Mouse (Mus musculus): ENCODE measurements around the gene Adamts7. TPM values are rescaled to one million over a fixed set of nuclear protein-coding genes. Genes with fewer than 3 reads are reported as not detected.

The Adamts7 gene
- polyA plus RNA-seq, 1 experiment = 7.2 TPM

DNA sequence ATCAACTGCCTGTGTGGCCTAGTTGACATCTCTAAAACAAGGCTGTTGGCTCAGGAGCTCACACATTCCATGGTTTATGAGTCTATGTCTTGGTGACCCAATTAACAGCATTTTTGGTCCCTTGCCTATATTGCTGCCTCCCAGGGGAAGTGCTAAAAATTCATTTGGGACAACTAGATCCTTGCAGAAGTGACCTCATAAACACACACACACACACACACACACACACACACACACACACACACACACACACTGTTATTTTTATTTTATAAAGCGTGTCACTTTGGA is 26.2 kb upstream of the Adamts7 start:
- TF ChIP-seq CTCF (IDR thresholded peaks at IDR 0.05; ENCODE audit: insufficient read depth, low read length) = no peak
- no peak for TF ChIP-seq POLR2A (IDR thresholded peaks at IDR 0.05; ENCODE audit: borderline replicate concordance, extremely low read depth, low read depth, low read length)
- Histone ChIP-seq H3K4me3 (replicated peaks; ENCODE audit: extremely low read depth, low read depth, low read length) (no peak overlapping the region), H3K4me1 (ENCODE audit: control insufficient read depth, insufficient read depth, low read length) (0 out of 2 replicates have a peak, but pooled peaks cover 2% of the 10 kb centered on the region)
- no peak for DNase-seq
- 95% methylated on average over 1 of the region's 1 CpGs for WGBS

GRCm38 (mm10) chr9:90145788-90146187 is 17.1 kb upstream of the Adamts7 start:
- H3K4me3 ChIP-seq (replicated peaks; ENCODE audit: extremely low read depth, low read depth, low read length) = no peak overlapping the region
- TF ChIP-seq POLR2A (IDR thresholded peaks at IDR 0.05; ENCODE audit: borderline replicate concordance, extremely low read depth, low read depth, low read length) (no peak), CTCF (IDR thresholded peaks at IDR 0.05; ENCODE audit: insufficient read depth, low read length) (no peak)
- 36% methylated on average over 2 of the region's 2 CpGs for WGBS
- H3K4me1 ChIP-seq (ENCODE audit: control insufficient read depth, insufficient read depth, low read length) = no peaks in the 10 kb centered on the region; the same call in 1 of the 2 replicates
- DNase-seq = no peak

GRCm38 (mm10) chr9:90146869-90147268 is 16.0 kb upstream of the Adamts7 start:
- no peak for DNase-seq
- no peak overlapping the region for H3K4me3 ChIP-seq (replicated peaks; ENCODE audit: extremely low read depth, low read depth, low read length)
- 64% methylated on average over 5 of the region's 5 CpGs for WGBS
- H3K4me1 ChIP-seq (ENCODE audit: control insufficient read depth, insufficient read depth, low read length) = no peaks in the 10 kb centered on the region; the same call in 1 of the 2 replicates
- TF ChIP-seq POLR2A (IDR thresholded peaks at IDR 0.05; ENCODE audit: borderline replicate concordance, extremely low read depth, low read depth, low read length) = no peak
- no peak for TF ChIP-seq CTCF (IDR thresholded peaks at IDR 0.05; ENCODE audit: insufficient read depth, low read length)

DNA sequence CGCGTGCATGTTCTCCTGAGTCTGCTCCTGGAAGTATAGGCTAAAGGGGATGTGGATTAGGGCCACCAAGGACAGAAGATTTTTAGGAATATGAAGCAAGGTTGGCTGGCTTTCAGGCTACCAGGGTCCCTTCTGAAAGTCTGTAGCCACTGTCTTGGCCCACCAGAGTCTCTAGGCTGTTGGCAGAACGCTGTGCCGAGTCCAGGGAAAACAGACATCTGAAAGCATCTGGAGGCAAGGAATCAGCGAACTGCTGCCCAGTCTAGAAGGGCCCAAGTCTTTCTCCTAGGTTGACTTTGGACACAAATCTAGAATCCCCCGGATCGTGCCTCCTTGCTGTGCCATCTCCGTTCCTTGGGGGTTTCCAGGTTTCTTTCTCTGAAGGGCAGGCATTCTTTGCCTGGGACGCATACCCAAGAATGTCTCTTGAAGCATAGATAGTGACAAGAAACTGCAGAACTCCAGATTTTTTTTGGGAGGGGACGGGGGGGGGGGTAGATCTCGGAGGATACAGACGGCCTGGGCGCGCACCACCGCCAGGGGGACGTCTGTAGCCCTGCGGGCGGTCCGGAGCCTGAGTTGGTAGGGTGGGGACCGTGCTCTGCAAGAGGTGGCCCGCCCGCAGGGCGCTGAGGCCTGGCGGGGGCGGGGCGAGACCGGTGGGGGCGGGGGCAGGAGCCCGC is 485 bp upstream of the Adamts7 start:
- Histone ChIP-seq H3K4me3 (replicated peaks; ENCODE audit: extremely low read depth, low read depth, low read length) (no peak overlapping the region), H3K4me1 (ENCODE audit: control insufficient read depth, insufficient read depth, low read length) (peaks cover 3% of the 10 kb centered on the region; the same call in 1 of the 2 replicates)
- DNase-seq = peak; percentile 28
- TF ChIP-seq POLR2A (IDR thresholded peaks at IDR 0.05; ENCODE audit: borderline replicate concordance, extremely low read depth, low read depth, low read length) (no peak), CTCF (IDR thresholded peaks at IDR 0.05; ENCODE audit: insufficient read depth, low read length) (0 out of 2 replicates have a peak, but pooled peaks have one; percentile 13)
- 10% methylated on average over 25 of the region's 29 CpGs for WGBS

DNA sequence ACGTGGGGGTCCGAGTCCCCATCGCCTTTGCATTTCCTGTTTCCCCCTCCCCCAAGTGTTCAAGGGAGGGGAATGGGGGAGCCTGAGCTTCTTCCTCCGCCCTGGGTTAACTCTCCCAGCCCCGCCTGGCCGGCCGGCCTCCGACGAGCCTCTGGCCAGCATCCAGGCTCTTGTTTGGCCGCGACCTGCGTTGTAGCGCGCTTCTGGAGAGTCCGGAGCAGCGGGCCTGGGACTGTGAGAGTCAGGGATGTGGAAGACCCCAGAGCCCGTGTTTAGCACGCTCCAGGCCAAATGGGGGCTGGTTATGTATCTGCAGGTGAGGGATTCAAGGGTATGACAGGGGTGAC is 853 bp downstream of the Adamts7 start:
- TF ChIP-seq CTCF (IDR thresholded peaks at IDR 0.05; ENCODE audit: insufficient read depth, low read length) (no peak), POLR2A (IDR thresholded peaks at IDR 0.05; ENCODE audit: borderline replicate concordance, extremely low read depth, low read depth, low read length) (no peak)
- DNase-seq = no peak
- Histone ChIP-seq H3K4me3 (replicated peaks; ENCODE audit: extremely low read depth, low read depth, low read length) (peak overlapping the region; percentile 73), H3K4me1 (ENCODE audit: control insufficient read depth, insufficient read depth, low read length) (peaks cover 3% of the 10 kb centered on the region; the same call in 1 of the 2 replicates)
- 2% methylated on average over 18 of the region's 18 CpGs for WGBS

GRCm38 (mm10) chr9:90164670-90165453 is 2.0 kb downstream of the Adamts7 start:
- no peak for DNase-seq
- 78% methylated on average over 4 of the region's 4 CpGs for WGBS
- Histone ChIP-seq H3K4me1 (ENCODE audit: control insufficient read depth, insufficient read depth, low read length) (peaks cover 3% of the 10 kb centered on the region; the same call in 1 of the 2 replicates), H3K4me3 (replicated peaks; ENCODE audit: extremely low read depth, low read depth, low read length) (no peak overlapping the region)
- TF ChIP-seq POLR2A (IDR thresholded peaks at IDR 0.05; ENCODE audit: borderline replicate concordance, extremely low read depth, low read depth, low read length) = no peak
- no peak for TF ChIP-seq CTCF (IDR thresholded peaks at IDR 0.05; ENCODE audit: insufficient read depth, low read length)

DNA sequence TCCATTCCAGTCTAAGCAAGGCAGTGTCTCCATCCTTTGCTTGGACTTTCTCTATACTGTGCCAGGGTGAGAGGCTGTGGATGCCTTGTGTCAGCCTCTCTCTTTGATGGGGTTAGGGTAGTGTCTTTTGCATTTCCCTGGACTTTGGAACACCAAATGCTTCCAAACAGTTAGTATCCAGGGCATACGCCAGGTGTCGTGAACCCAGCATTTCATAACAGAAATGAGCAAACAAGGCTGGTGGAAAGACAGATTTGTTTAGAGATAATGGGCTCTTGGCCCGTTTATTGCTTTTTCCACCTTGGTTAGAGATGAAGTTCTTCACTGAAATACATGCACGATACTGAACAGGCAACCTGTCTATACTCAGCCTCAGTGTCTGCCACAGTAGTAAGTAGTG is 2.7 kb downstream of the Adamts7 start:
- TF ChIP-seq POLR2A (IDR thresholded peaks at IDR 0.05; ENCODE audit: borderline replicate concordance, extremely low read depth, low read depth, low read length) = no peak
- TF ChIP-seq CTCF (IDR thresholded peaks at IDR 0.05; ENCODE audit: insufficient read depth, low read length) = no peak

GRCm38 (mm10) chr9:90166615-90167014 is 3.7 kb downstream of the Adamts7 start:
- Histone ChIP-seq H3K4me3 (replicated peaks; ENCODE audit: extremely low read depth, low read depth, low read length) (no peak overlapping the region), H3K4me1 (ENCODE audit: control insufficient read depth, insufficient read depth, low read length) (peaks cover 3% of the 10 kb centered on the region; the same call in 1 of the 2 replicates)
- DNase-seq = peak; percentile 10
- WGBS = 36% methylated on average over 5 of the region's 5 CpGs
- TF ChIP-seq POLR2A (IDR thresholded peaks at IDR 0.05; ENCODE audit: borderline replicate concordance, extremely low read depth, low read depth, low read length) = no peak
- TF ChIP-seq CTCF (IDR thresholded peaks at IDR 0.05; ENCODE audit: insufficient read depth, low read length) = no peak

More for the DNA sequence above, 2.7 kb downstream of the Adamts7 start:
- Histone ChIP-seq H3K4me1 (ENCODE audit: control insufficient read depth, insufficient read depth, low read length) (peaks cover 3% of the 10 kb centered on the region; the same call in 1 of the 2 replicates), H3K4me3 (replicated peaks; ENCODE audit: extremely low read depth, low read depth, low read length) (no peak overlapping the region)
- WGBS = 82% methylated on average over 4 of the region's 4 CpGs
- no peak for DNase-seq

DNA sequence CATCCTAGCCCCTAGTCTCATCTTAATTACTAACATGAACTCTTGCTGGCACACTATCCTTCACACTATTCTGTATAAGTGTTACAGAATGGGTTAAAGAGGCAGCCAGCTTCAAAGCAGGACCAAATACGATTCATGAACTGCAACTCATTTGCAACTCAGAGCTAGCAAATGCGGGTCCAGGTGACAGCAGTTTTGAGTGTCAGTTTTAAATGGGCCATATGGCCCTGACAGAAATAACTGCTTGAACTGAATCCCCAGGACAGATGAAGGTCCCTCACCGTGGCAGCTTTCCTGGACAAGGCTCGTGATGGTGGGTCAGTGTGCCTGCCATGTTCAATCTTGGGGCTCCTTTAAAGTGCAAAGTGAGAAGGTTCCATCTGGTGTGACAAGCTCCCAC is 7.1 kb downstream of the Adamts7 start:
- TF ChIP-seq CTCF (IDR thresholded peaks at IDR 0.05; ENCODE audit: insufficient read depth, low read length) = no peak
- TF ChIP-seq POLR2A (IDR thresholded peaks at IDR 0.05; ENCODE audit: borderline replicate concordance, extremely low read depth, low read depth, low read length) = no peak
- no peak overlapping the region for H3K4me3 ChIP-seq (replicated peaks; ENCODE audit: extremely low read depth, low read depth, low read length)
- DNase-seq = no peak
- no peaks in the 10 kb centered on the region for H3K4me1 ChIP-seq (ENCODE audit: control insufficient read depth, insufficient read depth, low read length)
- WGBS = 71% methylated on average over 4 of the region's 4 CpGs
